Mouse (Mus musculus) telencephalon, adult 2 months (tissue): ENCODE data around the gene Foxn4.
A peak's percentile ranks its signal among the peaks of the same experiment; 100 is the strongest.

Source experiments
- DNase-seq: peaks from one replicate; pipeline ENCODE4 v3.0.0-alpha.2; 2011; ENCODE audit warnings: low read depth, low spot score

The Foxn4 gene

DNA sequence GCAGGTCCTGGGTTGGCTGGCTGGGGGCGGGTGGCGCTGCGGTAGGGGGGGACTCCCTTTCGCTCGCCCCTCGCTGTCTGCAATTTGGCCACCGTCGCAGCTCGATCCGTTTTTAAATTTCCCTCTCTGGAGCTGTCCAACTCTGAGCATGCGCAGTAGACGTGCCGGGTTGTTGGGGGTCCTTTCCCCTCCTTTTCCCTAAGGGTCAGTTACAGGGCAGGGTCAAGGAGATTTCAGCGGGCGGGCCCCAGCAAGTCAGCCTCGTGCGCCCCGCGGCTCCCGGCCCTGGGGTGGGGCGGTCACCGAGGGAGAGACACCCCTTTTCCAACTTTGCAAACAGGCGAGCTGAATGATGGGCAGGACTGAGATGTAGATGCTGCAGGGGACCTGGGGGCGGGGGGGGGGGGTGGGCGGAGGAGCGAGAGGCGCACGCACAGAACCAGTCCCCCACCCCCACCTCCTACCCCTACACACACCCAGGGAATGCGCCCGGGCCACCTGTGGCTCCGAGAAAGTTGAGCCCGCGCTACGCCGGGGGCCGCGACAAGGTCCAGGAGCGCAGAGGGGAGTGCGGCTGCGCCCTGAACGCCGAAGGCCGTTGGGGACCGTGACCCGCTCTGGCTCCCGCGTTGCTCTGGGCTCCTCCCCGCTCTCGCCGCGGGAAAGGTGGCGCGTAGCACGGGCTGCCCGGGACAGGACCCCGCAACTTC, at the start of gene Foxn4:
Foxn4 (minus strand) TSS at position 115 of the 710 bp plus-strand sequence.
- no peak for DNase-seq

GRCm38 (mm10) chr5:114323105-114323790, 49.6 kb upstream of the Foxn4 start:
- no peak for DNase-seq

GRCm38 (mm10) chr5:114309680-114310036, 36.1 kb upstream of the Foxn4 start:
- DNase-seq = no peak

DNA sequence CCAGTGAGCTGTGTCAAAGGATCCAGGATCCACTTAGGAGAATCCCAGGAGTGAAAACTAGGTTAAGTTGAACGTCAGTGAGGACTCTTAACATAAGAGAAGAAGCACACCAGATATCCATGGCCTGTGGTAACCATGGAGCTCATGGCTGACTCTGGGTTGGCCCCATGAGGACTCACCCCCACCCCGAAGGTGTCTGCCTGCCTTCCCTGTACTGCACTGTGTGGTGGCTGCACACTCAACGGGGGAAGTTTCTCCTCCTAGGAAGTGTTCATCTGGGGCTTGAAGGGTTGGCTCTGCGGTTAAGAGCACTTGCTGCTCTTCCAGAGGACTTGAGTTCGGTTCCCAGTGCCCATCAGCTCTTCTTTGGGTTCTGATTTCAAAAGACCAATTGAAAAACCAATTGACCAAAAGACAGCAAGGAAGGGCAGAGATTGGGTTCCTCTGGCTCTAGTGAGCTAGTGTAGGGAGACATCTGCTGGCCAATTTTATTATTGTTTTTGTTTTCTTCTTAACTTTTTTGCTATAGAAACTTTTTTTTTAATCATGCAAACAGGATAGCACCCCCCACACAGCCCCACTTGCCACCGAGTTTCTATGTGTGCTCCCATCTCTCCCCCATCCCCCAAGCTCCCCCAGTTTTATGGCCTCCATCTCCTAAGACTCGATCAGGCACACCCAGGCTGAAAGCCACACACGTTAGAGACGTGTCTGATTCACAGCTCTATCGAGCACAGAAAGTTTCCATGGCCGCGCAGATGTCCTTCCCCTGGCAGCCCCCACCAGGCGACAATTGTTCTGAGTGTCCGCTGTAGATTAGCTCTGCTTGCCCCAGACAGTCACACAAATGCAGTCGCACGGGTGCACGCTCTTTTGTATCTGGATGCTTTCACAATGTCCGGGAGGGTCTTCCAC, 35.4 kb upstream of the Foxn4 start:
- DNase-seq = no peak

GRCm38 (mm10) chr5:114306496-114306895, 32.9 kb upstream of the Foxn4 start:
- DNase-seq = no peak

- DNase-seq = no peak
Measured at GRCm38 (mm10) chr5:114303166-114303565, 29.6 kb upstream of the Foxn4 start.

DNA sequence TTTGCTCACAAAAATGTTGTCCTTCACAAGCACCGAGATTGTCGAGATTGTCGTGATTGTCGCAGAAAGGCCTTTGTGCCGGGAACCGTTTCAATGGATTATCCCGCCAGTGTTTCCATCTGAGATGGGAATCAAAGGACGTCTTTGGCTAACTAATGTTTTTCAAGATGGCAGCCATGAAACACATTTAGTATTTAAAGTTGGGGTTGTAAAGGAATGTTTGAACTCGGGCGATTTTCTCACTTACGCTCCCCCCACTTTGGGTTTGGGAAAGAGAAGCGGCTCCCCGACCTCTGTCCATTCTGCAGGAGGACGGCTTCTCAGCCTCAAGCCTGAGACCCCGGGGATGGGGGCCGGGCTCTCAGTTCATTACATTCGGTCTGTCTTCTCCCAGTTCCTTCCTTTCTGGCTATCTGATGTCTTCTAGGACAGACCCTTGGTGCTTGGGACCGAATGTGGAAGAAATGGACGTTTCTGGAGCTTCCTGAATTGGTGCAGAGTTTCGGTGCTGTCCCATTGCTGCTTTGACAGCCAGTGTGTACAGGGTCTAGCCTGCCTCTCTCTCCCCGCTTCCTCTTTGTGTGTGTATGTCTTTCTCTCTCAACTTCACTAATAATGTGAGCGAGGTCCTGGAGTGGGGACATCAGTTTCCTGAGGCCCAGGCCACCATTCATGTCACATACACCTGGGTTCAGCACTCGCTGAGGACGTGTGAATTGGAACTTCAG, 26.4 kb upstream of the Foxn4 start:
- no peak for DNase-seq

- no peak for DNase-seq
Measured at GRCm38 (mm10) chr5:114299156-114299855, 25.7 kb upstream of the Foxn4 start.

DNA sequence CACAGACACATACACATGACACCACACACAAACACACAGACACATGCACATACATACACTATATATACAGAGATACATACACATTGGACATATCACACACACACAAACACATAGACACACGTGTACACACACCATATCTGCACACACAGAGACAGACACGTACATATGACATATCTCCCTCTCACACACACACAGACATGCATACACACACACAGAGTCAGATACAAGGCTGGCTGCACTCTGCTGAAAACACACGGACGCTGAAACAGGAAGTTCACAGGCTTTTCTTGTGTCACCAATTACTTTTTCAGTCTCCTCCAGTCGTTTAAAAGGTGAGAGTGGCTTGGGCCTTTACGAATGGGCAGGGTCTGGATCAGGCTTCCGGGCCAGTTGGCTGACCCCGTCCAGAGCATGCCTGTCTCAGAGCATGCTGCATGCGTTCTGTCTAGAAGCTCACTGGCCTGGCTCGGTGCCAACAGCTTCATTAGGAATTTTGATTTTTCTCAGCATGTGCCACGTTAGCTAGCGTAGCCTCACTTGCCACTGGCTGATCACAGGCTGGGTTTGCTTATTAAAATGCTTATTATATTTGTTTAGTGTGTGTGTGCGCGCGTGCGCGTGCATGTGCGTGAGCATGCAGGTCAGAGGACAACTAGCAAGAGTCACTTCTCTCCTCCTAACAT, 24.7 kb upstream of the Foxn4 start:
- DNase-seq = no peak

DNA sequence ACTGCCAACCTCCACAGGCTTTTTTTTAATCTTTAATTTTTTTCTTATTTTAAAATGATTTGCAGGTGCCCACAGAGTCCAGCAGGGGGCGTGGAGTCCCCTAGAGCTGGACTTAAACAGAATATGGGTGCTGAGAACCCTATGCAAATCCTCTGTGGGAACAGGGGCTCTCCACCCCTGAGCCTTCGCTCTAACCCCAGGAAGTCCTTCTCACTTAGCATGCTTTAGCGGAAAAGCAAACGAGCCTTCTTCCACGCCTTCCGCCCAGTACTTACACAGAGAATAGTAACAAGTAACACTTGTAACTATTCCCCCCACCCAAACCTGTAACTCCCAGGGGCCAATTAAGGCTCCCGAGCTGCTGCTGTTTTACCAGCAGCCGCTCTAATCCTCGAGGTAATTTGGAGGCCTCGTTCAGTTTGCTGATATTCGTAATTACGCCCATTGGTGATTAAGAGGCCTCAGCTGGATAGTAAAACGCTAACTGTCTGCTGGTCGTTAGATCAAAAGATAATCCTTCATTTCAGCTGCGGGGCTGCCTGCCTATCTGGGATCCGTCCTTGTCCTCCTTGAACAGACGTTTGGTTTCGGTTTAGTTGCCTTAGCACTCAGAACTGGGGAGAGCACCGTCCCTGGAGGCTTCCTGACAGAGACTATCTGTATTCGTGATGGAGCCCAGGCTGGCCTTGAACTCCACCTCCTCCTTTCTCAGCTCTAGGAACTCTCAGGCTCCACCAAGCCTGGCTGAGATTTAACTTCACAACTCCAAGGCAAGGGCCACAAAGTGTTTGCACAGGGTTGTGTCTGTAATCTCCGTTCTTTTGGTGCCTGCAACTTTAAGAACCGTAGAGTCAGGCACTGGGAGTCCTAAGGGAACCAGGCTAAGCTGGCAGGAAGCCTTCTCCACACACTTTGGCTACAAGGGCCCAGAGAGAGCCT, 23.4 kb upstream of the Foxn4 start:
- DNase-seq = no peak

GRCm38 (mm10) chr5:114290004-114290403, 16.4 kb upstream of the Foxn4 start:
- peak; percentile 9 for DNase-seq

DNA sequence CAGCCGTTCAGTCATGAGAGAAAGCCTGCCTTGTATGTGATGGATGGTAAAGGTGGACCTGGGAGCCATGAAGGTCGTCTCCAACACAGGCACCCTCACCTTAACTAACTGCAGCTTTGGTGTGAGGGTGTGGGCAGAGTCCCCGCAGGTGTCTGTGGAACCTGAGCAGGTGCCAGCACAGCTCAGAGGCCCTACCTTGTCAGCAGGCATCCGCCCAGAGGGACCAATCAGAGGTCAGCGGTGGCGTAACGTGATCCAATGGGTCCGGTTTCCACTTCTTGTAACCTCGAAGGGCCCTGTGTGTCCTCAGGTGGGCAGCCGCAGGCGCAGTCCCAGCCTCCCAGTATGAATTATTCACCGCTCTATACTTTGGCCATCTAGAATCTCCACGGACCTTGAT, 15.3 kb upstream of the Foxn4 start, which contains the start of gene Myo1h:
Myo1h (plus strand) TSS at position 293 of the 400 bp plus-strand sequence.
- DNase-seq = no peak

DNA sequence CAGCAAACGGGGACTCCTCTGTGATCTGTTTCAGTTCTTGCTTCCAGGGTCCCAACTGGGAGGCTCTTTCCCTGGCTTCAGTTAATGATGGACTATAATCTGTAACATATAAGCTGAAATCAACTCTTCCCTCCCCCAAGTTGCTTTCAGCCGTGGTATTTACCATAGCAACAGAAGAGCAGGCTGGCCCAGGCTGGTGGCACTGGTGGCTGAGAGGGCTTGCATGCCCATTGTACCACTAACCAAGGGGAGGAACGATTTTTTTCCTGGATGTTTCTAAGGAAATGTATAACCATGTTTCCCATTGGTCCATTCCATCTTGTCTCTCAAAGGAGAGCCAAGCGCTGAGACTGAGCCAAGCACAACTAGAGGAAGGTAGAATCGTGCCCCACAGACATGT, 14.8 kb upstream of the Foxn4 start:
- no peak for DNase-seq

GRCm38 (mm10) chr5:114286872-114287571, 13.4 kb upstream of the Foxn4 start:
- DNase-seq = no peak

- DNase-seq = no peak
Measured at GRCm38 (mm10) chr5:114286102-114286501, 12.5 kb upstream of the Foxn4 start.

DNA sequence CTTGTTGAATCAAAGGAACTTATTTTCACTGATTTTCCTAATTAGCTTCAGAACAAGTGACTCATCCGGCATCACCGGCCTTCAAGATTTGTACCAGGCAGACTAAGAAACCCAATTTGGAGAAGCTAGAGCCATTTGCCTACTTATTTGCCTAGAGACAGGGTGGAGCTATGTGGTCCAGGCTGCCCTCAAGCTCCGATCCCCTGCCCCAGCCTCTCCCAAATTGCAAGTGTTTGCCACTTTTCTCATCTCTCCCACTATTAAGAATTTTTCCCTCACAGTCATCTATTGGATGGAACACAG, 11.7 kb upstream of the Foxn4 start:
- peak; percentile 19 for DNase-seq

DNA sequence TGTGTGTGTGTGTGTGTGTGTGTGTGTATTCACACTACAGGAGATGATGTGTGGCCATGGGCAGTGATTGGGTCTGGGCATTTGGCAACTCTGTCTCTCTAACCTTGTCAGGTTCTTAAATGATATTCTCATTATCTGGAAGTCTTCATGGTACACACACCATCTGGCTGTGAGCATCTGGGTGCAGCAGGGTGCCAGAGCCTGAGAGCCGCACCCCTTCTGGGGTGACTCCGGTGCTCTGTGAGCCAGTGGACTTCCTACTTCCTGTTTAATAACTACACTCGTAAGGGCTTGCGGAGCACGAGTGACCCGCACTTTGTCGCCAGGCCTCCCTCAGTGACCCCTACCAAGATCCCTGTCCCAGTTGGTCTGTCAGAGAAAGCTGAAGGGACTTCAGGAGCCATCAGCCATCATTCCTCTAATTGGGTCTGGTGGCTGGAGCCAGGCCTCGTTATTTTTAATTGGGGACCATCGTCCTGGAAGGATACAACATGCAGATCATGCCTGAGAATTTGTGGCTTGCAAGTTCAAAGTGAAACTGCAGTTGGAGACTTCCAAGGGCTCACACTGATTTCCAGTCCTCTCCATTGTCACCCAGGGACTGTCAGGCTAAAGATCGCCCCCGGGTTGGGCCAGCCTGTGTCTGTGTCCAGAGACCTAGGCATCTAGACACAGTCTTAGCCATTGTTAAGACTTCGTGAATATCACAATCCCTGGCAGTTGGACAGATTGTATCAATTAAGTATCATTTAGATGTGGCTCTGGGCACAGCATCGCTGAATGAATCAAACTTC, 11.2 kb upstream of the Foxn4 start:
- DNase-seq = no peak

DNA sequence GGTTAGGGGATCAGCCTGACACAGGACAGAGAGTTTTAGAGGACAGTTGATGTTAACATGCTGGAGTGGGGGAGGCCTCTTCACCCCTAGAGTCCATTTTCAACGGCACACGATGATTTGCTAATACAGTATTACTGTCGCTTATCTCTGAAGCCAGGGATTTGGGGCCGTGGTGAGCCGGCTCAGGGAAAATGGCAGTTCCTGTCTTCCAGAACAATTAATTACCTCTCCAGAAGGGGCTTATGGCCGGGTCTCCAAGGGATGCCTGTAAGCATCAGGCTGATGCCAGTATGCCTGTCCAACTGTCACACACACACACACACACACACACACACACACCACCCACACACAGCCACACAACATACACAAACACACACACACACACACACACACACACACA, 8.7 kb upstream of the Foxn4 start:
- DNase-seq = no peak
